Mouse (Mus musculus): ENCODE results near the gene Col23a1.

The Col23a1 gene

DNA sequence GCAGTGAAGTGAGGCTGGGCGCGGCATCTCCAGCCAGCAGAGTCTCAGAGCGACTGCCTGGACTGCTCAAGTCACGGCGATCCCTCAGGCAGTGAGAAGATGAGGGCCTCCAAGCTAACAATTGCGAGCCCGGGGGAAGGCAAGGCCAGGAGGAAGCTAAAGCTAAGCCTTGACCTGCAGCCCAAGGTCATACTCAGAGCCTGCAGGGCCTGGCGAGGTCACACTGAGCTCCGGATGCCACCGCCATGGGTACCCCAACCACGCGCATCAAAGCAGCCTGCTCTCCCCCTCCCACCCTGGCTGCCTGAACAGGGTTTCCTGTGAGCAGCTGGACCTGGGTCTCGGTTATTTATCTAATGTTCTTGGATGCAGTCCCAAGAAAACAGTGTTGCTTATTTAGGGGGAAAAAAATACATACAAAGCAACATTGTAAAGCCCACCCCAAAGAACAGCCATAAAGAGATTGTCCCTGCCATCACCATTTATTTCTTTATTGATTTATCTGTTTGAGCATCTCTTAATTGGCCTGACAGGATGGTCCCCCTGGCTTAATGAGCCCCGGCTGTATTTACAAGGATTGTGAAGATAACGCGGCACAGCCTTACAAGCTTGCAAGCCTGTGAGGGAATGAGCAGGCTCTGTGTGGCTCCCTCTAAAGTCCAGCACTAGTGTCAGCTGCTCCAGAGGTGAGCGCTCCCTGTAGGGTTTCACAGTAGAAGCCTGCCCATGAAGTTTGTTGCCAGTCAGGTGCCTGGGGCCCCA is 180.8 kb downstream of the Col23a1 start:
- in situ Hi-C loops (cut with MboI; ENCODE audit: low sequenced_read_pairs) = no loop called here

DNA sequence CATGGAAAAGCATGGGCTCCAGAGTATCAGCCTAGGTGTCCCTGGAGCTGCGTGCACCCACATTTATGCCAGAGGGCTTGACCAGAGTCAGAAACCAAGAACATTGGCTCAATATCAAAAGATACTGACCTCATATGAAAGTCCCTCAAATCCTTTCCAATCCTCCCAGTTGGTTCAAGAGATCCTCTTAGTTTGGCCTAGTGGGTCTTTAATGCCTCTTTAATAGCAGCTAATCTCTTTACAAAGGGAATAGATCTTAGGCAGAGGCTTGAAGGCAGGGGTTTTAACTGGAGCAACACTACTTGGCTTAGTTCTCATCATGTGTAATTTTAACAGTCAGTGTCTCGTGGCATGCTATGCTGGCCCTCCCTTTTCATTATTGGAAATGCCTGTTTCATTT is 184.0 kb downstream of the Col23a1 start:
- in situ Hi-C loops (cut with MboI; ENCODE audit: low sequenced_read_pairs) = no loop called here

DNA sequence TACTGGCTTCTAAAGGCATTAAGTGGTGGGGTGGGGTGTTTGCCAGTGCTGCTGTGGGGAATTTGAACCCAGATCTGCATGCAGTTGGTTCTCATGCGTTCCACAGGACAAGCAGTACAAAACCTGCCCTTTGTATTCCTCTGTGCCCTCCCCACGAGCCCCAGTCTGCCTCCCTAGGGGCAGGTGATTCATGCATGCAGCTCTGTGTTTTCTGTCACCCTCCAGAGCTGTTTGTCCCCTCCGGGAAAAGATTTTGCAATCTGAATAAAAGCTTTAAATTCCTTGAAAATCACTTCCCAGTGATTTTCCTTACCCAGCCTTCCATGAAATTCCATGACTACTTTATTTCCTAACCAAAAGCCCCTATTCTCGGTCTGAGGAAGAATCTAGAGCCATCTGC is 186.8 kb downstream of the Col23a1 start:
- in situ Hi-C loops (cut with MboI; ENCODE audit: low sequenced_read_pairs) = no loop called here

DNA sequence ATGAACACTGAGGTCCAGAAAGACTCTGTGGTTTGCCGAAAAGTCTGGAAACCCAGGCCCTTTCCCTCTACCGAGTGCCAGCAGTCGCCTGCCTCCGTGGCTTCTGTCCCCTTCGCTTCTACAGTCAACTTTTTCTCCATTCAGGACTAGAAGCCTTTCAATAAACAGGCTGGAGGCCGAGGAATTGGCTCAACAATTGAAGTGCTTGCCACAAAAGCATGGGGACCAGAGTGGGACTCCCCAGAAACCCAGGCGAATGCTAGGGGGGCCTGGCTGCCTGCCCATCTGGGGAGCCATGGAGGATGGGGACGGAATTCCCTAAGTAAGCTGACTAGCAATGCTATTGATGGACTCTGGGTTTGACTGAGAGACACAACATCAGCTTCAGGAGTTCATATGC is 187.9 kb downstream of the Col23a1 start:
- in situ Hi-C loops (cut with MboI; ENCODE audit: low sequenced_read_pairs) = no loop called here

- in situ Hi-C loops (cut with MboI; ENCODE audit: low sequenced_read_pairs) = no loop called here
Measured at GRCm38 (mm10) chr11:51482251-51482650, 192.5 kb downstream of the Col23a1 start.

GRCm38 (mm10) chr11:51485051-51485521 is 195.4 kb downstream of the Col23a1 start:
- in situ Hi-C loops (cut with MboI; ENCODE audit: low sequenced_read_pairs) = no loop called here

DNA sequence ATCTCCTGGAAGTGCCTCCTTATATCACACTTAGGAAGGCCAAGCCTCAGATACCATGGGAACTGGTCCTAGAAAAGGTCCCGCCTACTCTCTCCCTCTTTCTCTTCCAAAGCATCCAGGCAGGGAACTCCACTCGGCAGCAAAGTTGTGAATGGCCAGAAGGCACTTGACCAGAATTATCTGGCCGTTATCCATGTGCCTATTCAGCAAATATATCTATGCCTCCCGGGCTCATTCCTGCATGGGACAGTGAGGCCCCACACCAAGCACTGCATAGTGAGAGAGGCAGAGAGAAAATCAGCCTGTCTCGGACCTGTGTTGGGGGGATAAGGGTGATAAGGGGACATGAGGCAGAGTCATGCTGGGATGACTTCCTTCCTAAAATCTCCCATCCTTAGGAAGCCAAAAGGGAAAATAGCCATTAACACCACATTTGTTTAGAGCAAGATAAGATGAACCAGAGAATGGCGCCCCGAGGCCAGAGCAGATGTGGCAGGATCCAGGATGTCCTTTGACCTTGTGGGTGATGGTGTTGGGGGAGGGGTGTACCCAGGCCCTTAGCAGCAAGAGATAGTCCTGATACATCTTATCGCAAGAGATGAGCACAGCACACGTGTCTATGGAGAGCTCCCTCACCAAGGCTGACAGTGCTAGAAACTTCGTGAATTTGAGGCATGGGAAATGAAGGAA is 196.2 kb downstream of the Col23a1 start:
- in situ Hi-C loops (cut with MboI; ENCODE audit: low sequenced_read_pairs) = no loop called here

DNA sequence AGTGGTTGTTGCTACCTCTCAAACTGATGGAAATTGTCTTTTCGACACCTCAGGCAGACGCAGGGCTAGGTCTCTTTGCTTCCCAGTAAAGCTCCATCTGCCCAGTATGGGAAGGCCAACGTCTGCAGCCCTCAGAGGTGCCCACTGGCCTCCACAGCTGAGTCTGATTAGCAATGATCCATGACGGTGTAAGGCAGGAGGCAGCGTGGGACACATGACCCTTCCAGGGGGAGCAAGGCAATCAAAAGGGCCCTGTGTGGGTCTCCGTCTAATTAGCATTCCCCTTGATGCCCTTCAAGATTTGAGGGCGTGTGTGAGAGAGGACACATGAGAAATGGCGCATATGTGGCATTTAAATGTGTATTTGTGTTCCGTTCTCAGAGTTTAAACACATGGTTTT is 199.1 kb downstream of the Col23a1 start:
- in situ Hi-C loops (cut with MboI; ENCODE audit: low sequenced_read_pairs) = no loop called here

- in situ Hi-C loops (cut with MboI; ENCODE audit: low sequenced_read_pairs) = no loop called here
Measured at GRCm38 (mm10) chr11:51493421-51493820, 203.7 kb downstream of the Col23a1 start.

GRCm38 (mm10) chr11:51494178-51494577 is 204.5 kb downstream of the Col23a1 start:
- in situ Hi-C loops (cut with MboI; ENCODE audit: low sequenced_read_pairs) = no loop called here

DNA sequence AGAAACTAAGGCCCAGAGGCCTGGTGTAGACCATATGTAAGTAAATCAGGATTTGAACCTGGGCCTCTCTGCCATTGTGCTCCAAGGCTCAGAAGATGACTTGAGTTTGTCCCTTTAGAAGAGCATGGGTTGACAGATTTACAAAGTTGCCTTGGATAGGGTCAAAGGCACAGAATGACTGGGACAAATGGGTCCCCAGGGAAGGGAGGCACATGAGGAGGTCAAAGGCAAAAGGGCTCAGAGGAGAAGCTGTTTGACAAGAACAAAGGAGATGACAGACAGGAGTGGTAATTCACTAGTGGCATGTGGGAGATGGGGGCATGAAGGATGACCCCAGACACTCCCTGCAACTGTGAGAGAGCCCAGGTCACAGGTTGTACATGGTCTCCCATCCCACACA is 210.1 kb downstream of the Col23a1 start:
- in situ Hi-C loops (cut with MboI; ENCODE audit: low sequenced_read_pairs) = no loop called here

GRCm38 (mm10) chr11:51502431-51502851 is 212.7 kb downstream of the Col23a1 start:
- in situ Hi-C loops (cut with MboI; ENCODE audit: low sequenced_read_pairs) = no loop called here

- in situ Hi-C loops (cut with MboI; ENCODE audit: low sequenced_read_pairs) = no loop called here
Measured at GRCm38 (mm10) chr11:51504946-51505345, 215.2 kb downstream of the Col23a1 start.

DNA sequence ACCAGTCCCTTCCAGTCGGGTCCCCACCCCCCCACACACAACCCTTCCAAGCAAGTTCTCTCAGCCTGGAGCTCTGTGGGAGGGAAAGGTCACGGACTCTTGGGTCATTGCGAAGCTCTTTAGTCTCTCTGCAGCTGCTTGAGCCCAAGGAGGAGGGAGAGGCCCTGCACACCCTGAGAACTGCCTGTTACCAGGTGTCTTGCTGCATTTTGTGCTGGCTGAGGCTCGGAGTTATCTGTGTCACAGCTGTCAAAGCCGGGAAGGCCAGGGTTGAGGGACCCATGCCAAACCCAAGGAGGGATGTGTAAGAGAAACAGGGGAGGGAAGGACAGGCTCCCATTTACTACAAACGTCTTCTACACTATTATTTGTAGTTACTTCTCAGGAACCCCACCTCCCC is 218.3 kb downstream of the Col23a1 start:
- in situ Hi-C loops (cut with MboI; ENCODE audit: low sequenced_read_pairs) = no loop called here

DNA sequence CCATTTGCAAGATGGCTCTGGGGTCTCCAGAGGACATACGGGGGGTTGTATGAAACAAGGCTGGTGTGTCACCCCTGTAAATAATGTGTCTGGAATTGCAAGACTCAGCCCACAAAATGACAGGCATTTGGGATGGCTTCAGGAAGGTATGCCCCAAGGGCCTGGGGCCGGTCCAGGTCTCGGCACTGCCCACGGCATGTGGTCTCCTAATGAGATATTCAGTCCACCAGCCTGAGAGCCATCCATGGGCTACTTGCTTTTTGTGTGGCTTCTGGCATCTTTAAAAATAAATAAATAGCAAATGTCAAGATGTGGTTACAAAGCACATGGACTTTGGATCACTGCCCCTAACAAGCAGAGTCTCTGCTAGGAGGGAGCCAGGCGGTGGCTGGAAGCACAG is 219.5 kb downstream of the Col23a1 start:
- in situ Hi-C loops (cut with MboI; ENCODE audit: low sequenced_read_pairs) = no loop called here

DNA sequence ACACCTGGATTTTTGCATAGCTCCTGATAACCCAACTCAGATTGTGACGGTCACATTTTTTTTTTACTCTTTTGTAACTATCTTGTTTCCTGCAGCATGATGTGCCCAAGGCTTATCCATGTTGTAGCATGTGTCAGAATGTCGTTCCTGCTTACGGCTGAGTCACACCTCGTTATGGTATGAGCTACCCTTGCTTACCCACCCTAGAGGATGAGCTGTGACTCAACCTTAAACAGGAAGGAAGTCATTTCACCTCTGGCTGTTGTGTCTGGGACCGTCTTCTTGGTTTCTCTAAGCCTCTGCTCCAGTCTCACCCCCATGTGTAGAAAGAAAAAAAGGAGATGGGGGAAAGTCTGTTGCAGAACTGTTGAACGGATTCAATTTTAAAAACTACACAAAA is 223.3 kb downstream of the Col23a1 start:
- in situ Hi-C loops (cut with MboI; ENCODE audit: low sequenced_read_pairs) = no loop called here

DNA sequence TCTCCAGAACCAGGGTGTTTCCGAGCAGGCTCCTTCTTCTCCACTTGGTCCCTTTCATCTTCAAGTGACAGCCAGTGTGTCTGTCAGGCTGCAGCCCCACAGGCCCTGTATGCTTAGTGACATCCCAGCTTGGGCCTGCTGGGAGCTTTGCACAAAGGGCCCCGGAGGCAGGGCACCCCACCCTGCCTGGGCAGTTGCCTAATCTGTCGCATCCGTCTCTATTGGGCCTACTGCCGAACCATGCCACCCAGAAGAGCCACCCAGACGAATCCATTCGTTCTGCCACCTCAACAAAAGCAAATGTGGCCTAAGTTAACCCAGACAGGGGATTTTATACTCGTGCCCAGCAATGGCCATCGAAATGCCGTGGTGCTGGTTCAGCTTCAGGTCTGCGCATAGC is 225.6 kb downstream of the Col23a1 start:
- in situ Hi-C loops (cut with MboI; ENCODE audit: low sequenced_read_pairs) = no loop called here

GRCm38 (mm10) chr11:51518100-51518499 is 228.4 kb downstream of the Col23a1 start:
- in situ Hi-C loops (cut with MboI; ENCODE audit: low sequenced_read_pairs) = no loop called here

GRCm38 (mm10) chr11:51518585-51518984 is 228.9 kb downstream of the Col23a1 start:
- in situ Hi-C loops (cut with MboI; ENCODE audit: low sequenced_read_pairs) = no loop called here

- in situ Hi-C loops (cut with MboI; ENCODE audit: low sequenced_read_pairs) = loop anchor here (10.0 kb wide), 1 partner anchor 217 kb away; no protein-coding TSS in a partner anchor
Measured at GRCm38 (mm10) chr11:51521440-51521839, 231.7 kb downstream of the Col23a1 start.

GRCm38 (mm10) chr11:51523215-51523614 is 233.5 kb downstream of the Col23a1 start:
- in situ Hi-C loops (cut with MboI; ENCODE audit: low sequenced_read_pairs) = loop anchor here (10.0 kb wide), 1 partner anchor 218 kb away; no protein-coding TSS in a partner anchor

DNA sequence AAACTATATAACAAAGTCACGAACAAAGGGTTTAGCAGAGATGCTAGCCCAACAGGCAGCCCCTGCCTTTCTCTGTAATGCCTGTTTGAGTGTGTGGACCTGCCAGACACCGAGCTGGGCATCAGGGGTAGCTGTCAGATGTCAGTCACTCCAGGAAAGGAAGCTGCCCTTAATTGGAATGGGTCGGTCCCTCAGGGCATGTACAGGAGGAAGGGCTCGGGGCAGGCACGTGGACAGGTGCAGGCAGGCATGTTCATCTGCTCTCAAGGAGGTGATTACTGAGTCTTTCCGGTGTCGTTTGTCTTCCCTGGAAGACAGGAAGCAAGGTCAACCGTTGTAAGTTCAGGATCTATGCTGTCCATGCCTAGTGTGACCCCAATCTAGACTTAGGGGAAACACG is 233.9 kb downstream of the Col23a1 start:
- in situ Hi-C loops (cut with MboI; ENCODE audit: low sequenced_read_pairs) = loop anchor here (10.0 kb wide), 1 partner anchor 219 kb away; no protein-coding TSS in a partner anchor
